Mouse (Mus musculus): Measurements from ENCODE around the gene Grip2.

The Grip2 gene

DNA sequence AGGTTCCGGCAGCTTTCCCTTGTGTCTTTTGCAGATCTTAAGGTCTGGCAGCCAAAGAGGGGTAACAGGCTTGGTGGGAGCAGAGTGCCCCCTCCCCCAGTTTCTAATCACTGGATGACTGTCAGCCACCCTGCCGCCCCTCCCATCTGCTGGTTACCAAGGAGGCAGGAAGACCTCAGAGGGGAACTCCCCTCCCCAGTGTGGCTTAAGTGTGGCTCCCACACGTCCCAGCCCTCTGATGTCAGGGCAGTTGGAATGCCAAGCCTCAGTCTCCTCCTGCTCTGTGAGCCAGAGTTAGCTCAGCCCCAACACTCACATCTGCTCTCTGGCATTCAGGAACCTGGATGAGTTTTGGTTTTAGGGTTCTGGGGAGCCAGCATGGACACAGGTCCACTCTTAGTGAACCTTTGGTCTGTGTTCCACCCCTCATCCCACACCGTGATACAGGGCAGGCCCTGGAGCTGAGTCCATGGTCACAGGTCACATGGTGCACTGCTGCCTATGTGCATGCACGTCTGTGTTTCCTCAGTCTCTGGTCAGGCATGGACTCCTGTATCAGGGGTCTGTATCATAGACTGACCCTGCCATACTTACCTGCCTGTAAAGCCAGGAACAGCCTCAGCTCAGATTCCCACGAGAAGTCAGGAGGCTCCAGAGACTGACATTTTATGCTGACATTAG, 98.0 kb downstream of the Grip2 start:
- DNase-seq = no peak

GRCm38 (mm10) chr6:91727361-91727760, 99.7 kb downstream of the Grip2 start:
- peak; percentile 72 to 82 for DNase-seq

DNA sequence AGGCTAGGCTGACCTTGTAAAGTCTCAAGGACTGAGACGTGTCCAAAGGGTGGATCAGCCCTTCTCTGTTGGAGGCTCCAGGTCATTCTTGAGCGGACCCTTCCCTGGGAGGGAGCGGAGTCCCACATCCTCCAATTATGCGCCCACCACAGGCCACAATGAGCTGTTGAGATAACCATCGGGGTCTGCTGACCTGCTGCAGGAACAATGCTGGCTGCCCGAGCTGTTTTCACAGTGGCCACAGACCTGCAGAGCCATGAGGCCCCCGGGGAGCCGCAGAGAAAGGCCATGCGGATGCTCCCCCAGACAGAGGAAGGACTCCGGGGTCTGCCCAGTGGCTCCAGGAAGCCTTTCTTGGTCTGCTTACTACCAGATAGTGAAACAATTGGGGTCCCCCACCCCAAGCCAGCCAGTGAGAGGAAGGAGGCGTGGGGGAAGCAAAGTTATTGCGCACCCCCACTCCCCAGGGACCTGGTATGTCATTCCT, 105.8 kb downstream of the Grip2 start:
- DNase-seq = peak; percentile 48 to 67

DNA sequence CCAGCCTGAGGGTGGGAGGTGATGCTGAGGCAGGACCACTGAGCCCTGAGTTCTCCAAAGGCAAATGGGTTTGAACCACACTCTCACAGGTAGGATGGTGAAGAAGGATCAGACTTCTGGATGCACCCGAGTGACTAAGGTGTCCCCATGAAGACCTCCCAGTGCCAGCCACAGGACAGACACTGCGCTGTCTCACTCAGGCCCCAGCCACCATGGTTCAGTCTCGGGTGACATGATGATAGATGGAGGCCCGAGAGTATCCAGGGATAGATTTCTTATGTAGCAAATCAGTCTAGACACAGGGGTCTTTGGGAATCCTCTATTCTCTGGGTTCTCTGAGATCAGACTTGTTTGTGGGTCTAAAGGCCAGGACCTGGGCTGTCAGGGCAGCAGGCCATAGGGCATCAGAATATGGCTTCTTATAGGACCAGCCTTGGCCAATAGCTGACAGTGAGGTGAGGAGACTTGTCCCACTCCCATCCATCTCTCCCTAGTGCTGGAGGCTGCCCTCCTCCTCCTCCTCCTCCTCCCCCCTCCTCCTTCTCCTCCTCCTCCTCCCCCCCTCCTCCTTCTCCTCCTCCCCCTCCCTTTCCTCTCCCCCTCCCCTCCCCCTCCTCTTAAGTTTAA, 106.3 kb downstream of the Grip2 start:
- no peak for DNase-seq

GRCm38 (mm10) chr6:91719865-91720533, 107.1 kb downstream of the Grip2 start:
- no peak for DNase-seq

- peak; percentile 67 to 77 for DNase-seq
Observed at GRCm38 (mm10) chr6:91719042-91719747, 107.9 kb downstream of the Grip2 start.

DNA sequence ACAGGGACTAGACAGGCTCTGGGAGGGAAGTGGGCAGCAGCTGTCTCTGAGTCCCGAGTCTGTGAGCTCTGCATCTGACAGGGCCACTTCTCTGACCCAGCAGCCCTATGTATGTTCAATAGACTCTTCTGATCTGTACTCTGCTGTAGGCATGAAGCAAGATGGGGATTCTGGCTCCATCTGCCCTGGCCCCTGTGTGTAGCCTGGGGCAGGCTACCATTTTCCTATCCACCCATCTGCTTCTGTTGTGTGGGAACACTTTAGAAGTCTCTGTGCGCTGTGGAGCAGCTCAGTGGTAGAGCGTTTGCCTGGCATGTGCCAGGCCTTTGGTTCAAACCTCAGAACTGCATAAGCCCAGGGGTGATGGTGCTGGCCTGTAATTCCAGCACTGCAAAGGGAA, 108.4 kb downstream of the Grip2 start:
- no peak for DNase-seq

DNA sequence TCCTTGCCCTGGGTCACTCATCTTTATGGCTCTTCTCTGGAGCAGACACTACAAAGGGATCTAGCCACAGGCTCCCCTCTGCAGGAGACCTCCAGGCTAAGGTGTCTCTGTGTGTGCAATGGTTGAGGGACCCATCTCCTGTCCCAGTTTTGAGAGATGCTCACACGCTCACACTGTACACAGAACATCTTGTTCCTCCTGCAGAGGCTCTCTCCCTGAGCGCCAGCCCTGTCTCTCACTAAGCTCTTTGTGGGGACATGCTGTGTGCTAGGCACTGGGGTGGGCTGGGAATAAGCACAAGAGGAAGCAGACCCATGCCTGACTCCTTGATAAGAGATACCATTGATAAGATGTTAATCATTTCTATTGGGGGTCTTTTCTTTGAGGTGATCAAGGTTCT, 109.0 kb downstream of the Grip2 start:
- DNase-seq = no peak

DNA sequence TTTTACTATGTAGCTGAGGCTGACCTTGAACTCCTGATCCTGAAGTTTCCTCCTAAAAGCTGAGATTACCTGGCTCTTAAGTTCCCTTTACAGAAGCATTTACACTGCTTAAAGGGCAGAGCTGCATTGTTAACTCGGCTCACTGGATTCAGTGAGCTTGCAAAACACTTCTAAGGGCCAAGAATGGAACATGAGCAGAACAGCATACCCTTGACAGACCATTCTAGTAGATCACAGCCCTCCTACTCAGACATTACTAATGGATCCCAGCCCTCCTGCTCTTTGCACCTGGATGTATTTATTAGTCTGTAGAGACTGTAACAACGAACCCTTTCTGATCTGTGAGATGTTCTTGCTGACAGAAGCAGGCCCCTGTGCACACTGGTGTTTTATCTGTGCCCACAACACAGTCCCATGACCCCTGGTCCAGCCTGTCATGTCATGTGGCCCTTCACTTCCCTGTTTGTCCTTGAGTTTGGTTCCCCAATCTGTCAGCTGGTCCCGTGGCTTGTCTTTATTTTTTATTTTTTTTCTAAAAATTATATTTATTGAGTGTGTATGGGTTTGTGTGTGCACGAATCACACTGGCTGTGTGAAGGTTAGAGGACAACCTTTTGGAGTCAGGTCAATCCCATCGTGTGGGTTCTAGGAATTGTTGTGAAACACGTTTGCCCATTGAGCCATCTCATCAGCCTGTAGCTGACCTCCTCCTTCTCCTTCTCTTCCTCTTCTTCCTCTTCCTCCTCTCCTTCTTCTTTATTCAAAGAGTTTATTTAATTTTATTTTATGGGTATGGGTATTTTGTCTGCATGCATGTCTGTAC, 110.9 kb downstream of the Grip2 start:
- DNase-seq = no peak

DNA sequence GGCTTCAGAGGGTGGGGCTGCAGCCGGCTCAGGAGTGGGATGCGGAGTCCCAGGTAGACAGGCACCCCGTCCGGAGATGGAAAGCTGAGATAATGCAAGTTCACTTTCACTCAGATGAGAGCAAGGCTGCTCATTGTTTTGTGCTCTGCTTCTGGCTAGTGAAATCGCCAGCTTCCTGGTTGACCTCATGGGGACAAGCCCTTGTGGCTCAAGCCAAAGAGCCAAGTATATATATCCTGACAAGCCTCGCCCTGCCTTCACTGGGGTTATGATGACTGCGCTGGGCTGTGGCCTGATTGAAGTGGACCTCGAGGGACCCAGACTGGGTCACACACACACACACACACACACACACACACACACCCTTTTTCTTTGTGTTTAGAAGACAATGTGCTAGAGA, 112.0 kb downstream of the Grip2 start:
- no peak for DNase-seq

GRCm38 (mm10) chr6:91713370-91713896, 113.6 kb downstream of the Grip2 start:
- no peak for DNase-seq

GRCm38 (mm10) chr6:91712855-91713331, 114.2 kb downstream of the Grip2 start:
- DNase-seq = no peak

- no peak for DNase-seq
Observed at GRCm38 (mm10) chr6:91712097-91712854, 114.8 kb downstream of the Grip2 start.

Measured in kidney, adult 8-10 months (tissue).